9 mouse cellular contexts compared by ENCODE assay signal in genomic region chr17:45594195-45594594, GRCm38 (mm10). TPM values are rescaled to one million over a fixed set of nuclear protein-coding genes. Genes with fewer than 3 reads are reported as not detected.
A peak's percentile ranks its signal among the peaks of the same experiment; 100 is the strongest.
DNase-seq lines count a peak whose midpoint lies in the region; ATAC-seq and TF ChIP-seq lines count a peak whose summit lies in the region.
"Had no signal": no experiment of that assay in that cellular context is flagged by ENCODE, and none has a peak within 500 bp of the region (broad histone marks: within the 10 kb centered on the region; RNA-seq: fewer than 3 reads in every experiment).

No protein-coding gene starts in this region.

- peaks cover 10% of the 10 kb centered on the region for H3K36me3 ChIP-seq in forebrain, embryonic 13.5 days (ENCODE audit: poor library complexity, severe bottlenecking)
- no peaks in the 10 kb centered on the region for H3K36me3 ChIP-seq in liver, adult 2 months (ENCODE audit: control insufficient read depth, insufficient read depth, low read length)

- TF ChIP-seq CTCF in gastrocnemius, adult 2 months (IDR thresholded peaks at IDR 0.05) = no peak
- no peak for TF ChIP-seq CTCF in liver, adult 2 months (IDR thresholded peaks at IDR 0.05; ENCODE audit: low read depth, low read length)

- no peaks in the 10 kb centered on the region for H3K9me3 ChIP-seq in forebrain, embryonic 13.5 days (replicated peaks)

- DNase-seq in gastrocnemius, adult 2 months = no peak
- no peak for DNase-seq in gastrocnemius, postnatal 14 days
- DNase-seq in A20 (ENCODE audit: low read depth, low spot score) = peak; percentile 47
- no peak for DNase-seq in liver, adult 2 months (ENCODE audit: extremely low read depth, low read depth, low spot score)
- DNase-seq in right cerebral cortex, adult 2 months (ENCODE audit: low spot score in 2 of 2) = no peak
- DNase-seq in layer of hippocampus, postnatal 14 days (ENCODE audit: low spot score in 2 of 2) = no peak
- no peak for DNase-seq in gastrocnemius, postnatal 10 days

- peak overlapping the region; percentile 91 for H3K27ac ChIP-seq in gastrocnemius, adult 2 months
- no peak overlapping the region for H3K27ac ChIP-seq in forebrain, embryonic 13.5 days
- H3K27ac ChIP-seq in liver, adult 2 months (replicated peaks; ENCODE audit: insufficient read depth, low read depth, low read length) = peak overlapping the region; percentile 98

- peaks cover 11% of the 10 kb centered on the region for H3K27me3 ChIP-seq in forebrain, embryonic 13.5 days
- no peaks in the 10 kb centered on the region for H3K27me3 ChIP-seq in liver, adult 2 months (ENCODE audit: control insufficient read depth, insufficient read depth, low read length)

- peaks cover 31% of the 10 kb centered on the region; the same call in 1 of the 2 replicates for H3K79me2 ChIP-seq in liver, adult 2 months (ENCODE audit: control insufficient read depth, insufficient read depth, low read length)

- intact Hi-C loops in gastrocnemius, adult 2 months (cut with DNase I) = loop anchor here (10.0 kb wide), 1 partner anchor 441 kb away; the partner anchor contains the start of gene Vegfa
- intact Hi-C loops in gastrocnemius, postnatal 14 days (cut with DNase I; ENCODE audit: low total_unique reads) = loop anchor here (5.0 kb wide), 1 partner anchor 33 kb away; no protein-coding TSS in a partner anchor

- no peak for TF ChIP-seq POLR2A in liver, adult 2 months (IDR thresholded peaks at IDR 0.05; ENCODE audit: extremely low read depth, insufficient read depth, low read length)

- H3K4me3 ChIP-seq in gastrocnemius, adult 2 months = peak overlapping the region; percentile 89
- peak overlapping the region; percentile 55 for H3K4me3 ChIP-seq in forebrain, embryonic 13.5 days
- peak overlapping the region; percentile 61 for H3K4me3 ChIP-seq in liver, adult 2 months (ENCODE audit: insufficient read depth, low read depth, low read length)

- H3K4me2 ChIP-seq in forebrain, embryonic 13.5 days = peak overlapping the region; percentile 91

- ATAC-seq in forebrain, embryonic 13.5 days = no peak

- 41% methylated on average over 8 of the region's 8 CpGs for WGBS in forebrain, embryonic 13.5 days
- 33% methylated on average over 8 of the region's 8 CpGs for WGBS in liver, adult 2 months

- H3K9ac ChIP-seq in forebrain, embryonic 13.5 days = 0 out of 2 replicates have a peak overlapping the region, but pooled peaks have one; percentile 21
- H3K9ac ChIP-seq in liver, adult 2 months (ENCODE audit: low read depth, low read length) = peak overlapping the region; percentile 95

- peaks cover 56% of the 10 kb centered on the region for H3K4me1 ChIP-seq in forebrain, embryonic 13.5 days
- H3K4me1 ChIP-seq in liver, adult 2 months (ENCODE audit: control insufficient read depth, insufficient read depth, low read length) = peaks cover 37% of the 10 kb centered on the region

RNA-seq across cellular contexts. Expression of gene Slc29a1, which starts 5.2 kb away (rescaled TPM):
- total RNA-seq in gastrocnemius, adult 2 months (2021) = 10 to 100 TPM; 27.4 to 44.7 TPM
- 10 to 100 TPM; 59.2 to 71.6 TPM for total RNA-seq in gastrocnemius, postnatal 14 days (2021)
- 47.2 and 51.9 TPM in 2 replicates for polyA plus RNA-seq in forebrain, embryonic 13.5 days (2015; fragmentation: Nextera tagmentation; extraction: Ambion mirVana)
- 220 and 240 TPM in 2 replicates for total RNA-seq in liver, adult 2 months (2014; rRNA removed)
- polyA plus RNA-seq in liver, adult 2 months (2012; rRNA removed) = 618 and 693 TPM in 2 replicates
- total RNA-seq in layer of hippocampus, postnatal 14 days (2021) = 10 to 100 TPM; 17.5 to 22.9 TPM
- total RNA-seq in gastrocnemius, postnatal 10 days (2021) = 100 to 1,000 TPM in 1 of 2 experiments, 10 to 100 TPM in 1; 97.4 to 114 TPM

RNA-seq across cellular contexts. Expression of gene Mymx, which starts 7.7 kb away (rescaled TPM):
- total RNA-seq in gastrocnemius, adult 2 months (2021) = under 1 TPM in 1 of 2 experiments, not detected in 1; 0.36 TPM
- total RNA-seq in gastrocnemius, postnatal 14 days (2021) = 1 to 10 TPM; 6.2 to 7.3 TPM
- polyA plus RNA-seq in forebrain, embryonic 13.5 days (2015; fragmentation: Nextera tagmentation; extraction: Ambion mirVana) = not detected in 2 replicates
- total RNA-seq in liver, adult 2 months (2014; rRNA removed) = not detected in 2 replicates
- not detected in 2 replicates for polyA plus RNA-seq in liver, adult 2 months (2012; rRNA removed)
- total RNA-seq in layer of hippocampus, postnatal 14 days (2021) = not detected
- 10 to 100 TPM; 16.1 to 18.7 TPM for total RNA-seq in gastrocnemius, postnatal 10 days (2021)
- total RNA-seq: common myeloid progenitor, adult 5-6 weeks had no signal

RNA-seq across cellular contexts. Expression of gene Hsp90ab1, which starts 21.1 kb away (rescaled TPM):
- 1,000 to 10,000 TPM; 1,106 to 1,162 TPM for total RNA-seq in gastrocnemius, adult 2 months (2021)
- total RNA-seq in gastrocnemius, postnatal 14 days (2021) = 100 to 1,000 TPM; 735 to 778 TPM
- 1,763 and 1,849 TPM in 2 replicates for polyA plus RNA-seq in forebrain, embryonic 13.5 days (2015; fragmentation: Nextera tagmentation; extraction: Ambion mirVana)
- 248 and 362 TPM in 2 replicates for total RNA-seq in liver, adult 2 months (2014; rRNA removed)
- 226 and 272 TPM in 2 replicates for polyA plus RNA-seq in liver, adult 2 months (2012; rRNA removed)
- 1,000 to 10,000 TPM; 1,658 to 1,733 TPM for total RNA-seq in layer of hippocampus, postnatal 14 days (2021)
- 100 to 1,000 TPM; 900 to 909 TPM for total RNA-seq in gastrocnemius, postnatal 10 days (2021)

RNA-seq across cellular contexts. Expression of gene Slc35b2, which starts 30.5 kb away (rescaled TPM):
- 10 to 100 TPM; 16.0 to 17.3 TPM for total RNA-seq in gastrocnemius, adult 2 months (2021)
- total RNA-seq in gastrocnemius, postnatal 14 days (2021) = 10 to 100 TPM; 25.6 to 28.6 TPM
- 89.1 and 107 TPM in 2 replicates for polyA plus RNA-seq in forebrain, embryonic 13.5 days (2015; fragmentation: Nextera tagmentation; extraction: Ambion mirVana)
- 43.0 and 45.9 TPM in 2 replicates for total RNA-seq in liver, adult 2 months (2014; rRNA removed)
- polyA plus RNA-seq in liver, adult 2 months (2012; rRNA removed) = 69.7 and 73.0 TPM in 2 replicates
- total RNA-seq in layer of hippocampus, postnatal 14 days (2021) = 10 to 100 TPM; 47.3 to 52.8 TPM
- total RNA-seq in gastrocnemius, postnatal 10 days (2021) = 10 to 100 TPM; 29.9 to 39.3 TPM

RNA-seq across cellular contexts. Expression of gene Nfkbie, which starts 38.7 kb away (rescaled TPM):
- under 1 TPM; 0.36 to 0.43 TPM for total RNA-seq in gastrocnemius, adult 2 months (2021)
- 1 to 10 TPM; 1.1 to 1.4 TPM for total RNA-seq in gastrocnemius, postnatal 14 days (2021)
- 5.1 TPM in 2 replicates for polyA plus RNA-seq in forebrain, embryonic 13.5 days (2015; fragmentation: Nextera tagmentation; extraction: Ambion mirVana)
- total RNA-seq in liver, adult 2 months (2014; rRNA removed) = 1.6 and 1.9 TPM in 2 replicates
- polyA plus RNA-seq in liver, adult 2 months (2012; rRNA removed) = 2.0 and 3.0 TPM in 2 replicates
- total RNA-seq in layer of hippocampus, postnatal 14 days (2021) = 1 to 10 TPM; 3.4 to 3.6 TPM
- 1 to 10 TPM; 1.3 to 2.3 TPM for total RNA-seq in gastrocnemius, postnatal 10 days (2021)
